Mouse (Mus musculus): ENCODE results near the gene Ttc28. TPM values are rescaled to one million over a fixed set of nuclear protein-coding genes. Genes with fewer than 3 reads are reported as not detected.

Ttc28 gene
- polyA plus RNA-seq, 1 experiment from 2014 or later = 14.5 TPM

DNA sequence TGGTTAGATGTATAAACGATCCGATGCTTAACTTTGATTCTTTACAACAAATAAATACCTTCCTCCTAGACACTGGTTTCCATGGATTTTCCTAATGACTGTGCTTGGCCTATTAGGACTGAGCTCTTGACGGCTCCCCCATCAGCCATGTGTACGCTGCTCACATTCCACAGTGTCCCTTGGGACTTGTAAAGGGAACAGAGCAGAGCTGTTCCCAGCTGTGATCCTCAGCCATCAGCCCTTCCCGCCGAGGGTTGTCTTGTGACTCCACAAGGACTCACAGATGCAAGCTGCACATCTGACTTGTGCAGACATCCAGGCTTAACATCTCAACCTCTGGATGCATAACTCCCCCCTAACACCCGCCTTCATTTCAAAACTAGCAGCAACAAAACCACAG lies 275.0 kb downstream of the Ttc28 start:
- WGBS = 13% methylated on average over 7 of the region's 7 CpGs

DNA sequence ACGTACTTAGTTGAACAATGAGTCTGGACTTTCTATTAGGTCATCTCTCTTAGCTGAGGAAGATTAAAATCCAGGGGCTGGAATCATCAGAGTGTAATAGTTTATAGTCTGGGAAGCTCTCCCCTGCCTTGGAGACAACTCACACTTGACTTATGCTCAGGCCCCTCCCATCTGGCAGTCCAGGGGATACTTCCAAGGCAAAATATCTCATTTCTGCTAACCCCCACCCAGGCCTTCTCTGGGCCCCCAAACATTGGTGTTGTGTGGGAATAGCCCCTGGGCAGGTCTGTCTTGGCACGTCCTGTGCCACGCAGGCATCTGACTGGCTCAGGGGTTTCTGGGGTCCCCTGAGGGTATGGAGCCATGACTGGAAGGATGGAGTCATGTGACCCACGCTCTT lies 275.7 kb downstream of the Ttc28 start:
- Histone ChIP-seq H3K36me3 (ENCODE audit: control insufficient read depth, insufficient read depth, low read length) (no peaks in the 10 kb centered on the region), H3K4me2 (ENCODE audit: low read length) (no peak overlapping the region), H3K4me1 (ENCODE audit: control insufficient read depth, insufficient read depth, low read depth, low read length) (peaks cover 27% of the 10 kb centered on the region), H3K9me3 (ENCODE audit: control insufficient read depth, low read length) (no peaks in the 10 kb centered on the region), H3K27ac (ENCODE audit: low read depth, low read length) (no peak overlapping the region), H3K9ac (ENCODE audit: low read depth, low read length) (no peak overlapping the region), H3K27me3 (replicated peaks; ENCODE audit: control insufficient read depth, insufficient read depth, low read length) (no peaks in the 10 kb centered on the region), H3K4me3 (ENCODE audit: low read length) (no peak overlapping the region)
- WGBS = 77% methylated on average over 4 of the region's 4 CpGs
- no peak for ATAC-seq

More for the DNA sequence above, 275.0 kb downstream of the Ttc28 start:
- ATAC-seq = peak; percentile 54
- Histone ChIP-seq H3K27ac (ENCODE audit: low read depth, low read length) (no peak overlapping the region), H3K36me3 (ENCODE audit: control insufficient read depth, insufficient read depth, low read length) (no peaks in the 10 kb centered on the region), H3K4me2 (ENCODE audit: low read length) (no peak overlapping the region), H3K27me3 (replicated peaks; ENCODE audit: control insufficient read depth, insufficient read depth, low read length) (no peaks in the 10 kb centered on the region), H3K4me3 (ENCODE audit: low read length) (no peak overlapping the region), H3K9ac (ENCODE audit: low read depth, low read length) (no peak overlapping the region), H3K9me3 (ENCODE audit: control insufficient read depth, low read length) (no peaks in the 10 kb centered on the region), H3K4me1 (ENCODE audit: control insufficient read depth, insufficient read depth, low read depth, low read length) (peaks cover 21% of the 10 kb centered on the region)

DNA sequence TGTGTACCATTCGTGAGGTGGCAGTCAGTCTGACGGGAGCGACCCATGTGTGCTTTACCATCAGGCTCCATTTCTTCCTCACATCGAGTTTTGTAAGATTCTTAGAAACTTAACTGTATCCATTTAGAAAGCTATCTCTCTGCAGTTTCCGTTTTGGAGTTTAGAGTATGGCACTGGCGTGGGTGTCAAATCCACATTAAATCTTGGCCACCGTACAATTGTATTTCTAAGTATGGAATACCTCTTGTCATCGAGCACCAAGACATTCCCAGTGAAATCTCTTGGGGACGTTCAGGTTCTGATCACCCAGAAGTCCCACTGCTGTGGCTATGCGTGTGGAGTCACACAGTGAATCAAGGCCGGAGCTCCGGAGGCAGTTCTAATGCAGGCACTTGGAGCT lies 276.3 kb downstream of the Ttc28 start:
- ATAC-seq = no peak
- Histone ChIP-seq H3K9me3 (ENCODE audit: control insufficient read depth, low read length) (no peaks in the 10 kb centered on the region), H3K4me1 (ENCODE audit: control insufficient read depth, insufficient read depth, low read depth, low read length) (peaks cover 31% of the 10 kb centered on the region), H3K27me3 (replicated peaks; ENCODE audit: control insufficient read depth, insufficient read depth, low read length) (no peaks in the 10 kb centered on the region), H3K27ac (ENCODE audit: low read depth, low read length) (no peak overlapping the region), H3K9ac (ENCODE audit: low read depth, low read length) (no peak overlapping the region), H3K4me2 (ENCODE audit: low read length) (no peak overlapping the region), H3K4me3 (ENCODE audit: low read length) (no peak overlapping the region), H3K36me3 (ENCODE audit: control insufficient read depth, insufficient read depth, low read length) (no peaks in the 10 kb centered on the region)
- 91% methylated on average over 12 of the region's 12 CpGs for WGBS

GRCm38 (mm10) chr5:111158266-111158665 lies 278.7 kb downstream of the Ttc28 start:
- H3K4me2 ChIP-seq (ENCODE audit: low read length) = no peak overlapping the region
- no peaks in the 10 kb centered on the region for H3K36me3 ChIP-seq (ENCODE audit: control insufficient read depth, insufficient read depth, low read length)
- H3K4me1 ChIP-seq (ENCODE audit: control insufficient read depth, insufficient read depth, low read depth, low read length) = peaks cover 46% of the 10 kb centered on the region
- H3K27me3 ChIP-seq (replicated peaks; ENCODE audit: control insufficient read depth, insufficient read depth, low read length) = no peaks in the 10 kb centered on the region
- WGBS = 77% methylated on average over 9 of the region's 9 CpGs
- no peaks in the 10 kb centered on the region for H3K9me3 ChIP-seq (ENCODE audit: control insufficient read depth, low read length)
- no peak overlapping the region for H3K9ac ChIP-seq (ENCODE audit: low read depth, low read length)
- ATAC-seq = no peak
- H3K27ac ChIP-seq (ENCODE audit: low read depth, low read length) = no peak overlapping the region
- H3K4me3 ChIP-seq (ENCODE audit: low read length) = no peak overlapping the region

DNA sequence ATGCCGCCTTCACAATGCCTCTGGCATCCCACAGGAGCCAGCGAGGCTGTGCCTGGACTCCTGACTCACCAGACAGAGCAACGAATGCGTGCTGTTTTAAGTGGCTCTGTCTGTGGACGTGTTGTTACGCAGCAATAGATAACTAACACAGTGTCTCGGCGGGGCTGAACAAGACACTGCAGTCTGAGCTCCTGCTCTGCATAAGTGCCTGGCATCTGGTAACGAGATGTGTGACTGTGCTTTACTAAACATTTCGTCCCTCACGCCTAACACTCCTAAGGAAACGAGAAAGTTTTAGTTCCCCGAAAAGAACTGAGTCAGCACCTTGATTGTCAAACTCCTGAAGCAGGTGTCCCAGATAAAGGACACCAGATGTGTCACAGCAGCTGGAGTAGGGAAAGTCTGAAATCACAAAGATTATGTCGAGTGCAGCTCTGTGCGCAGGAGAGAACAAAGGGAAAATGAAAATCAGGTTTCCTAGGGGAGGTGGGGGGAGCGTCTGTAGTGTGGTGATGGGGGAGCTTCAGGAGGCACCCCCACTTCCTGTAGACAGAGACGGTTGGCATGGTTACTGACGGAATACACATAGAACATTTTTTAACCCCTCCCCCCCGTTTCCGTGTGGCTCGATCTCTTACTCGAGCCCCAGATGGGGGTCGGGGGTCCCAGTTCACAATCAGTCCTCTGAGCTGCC lies 280.2 kb downstream of the Ttc28 start:
- H3K4me1 ChIP-seq (ENCODE audit: control insufficient read depth, insufficient read depth, low read depth, low read length) = peaks cover 49% of the 10 kb centered on the region
- no peak overlapping the region for H3K27ac ChIP-seq (ENCODE audit: low read depth, low read length)
- no peak overlapping the region for H3K4me3 ChIP-seq (ENCODE audit: low read length)
- no peaks in the 10 kb centered on the region for H3K27me3 ChIP-seq (replicated peaks; ENCODE audit: control insufficient read depth, insufficient read depth, low read length)
- no peaks in the 10 kb centered on the region for H3K36me3 ChIP-seq (ENCODE audit: control insufficient read depth, insufficient read depth, low read length)
- 28% methylated on average over 23 of the region's 23 CpGs for WGBS
- 0 out of 2 replicates have a peak overlapping the region, but pooled peaks have one; percentile 11 for H3K4me2 ChIP-seq (ENCODE audit: low read length)
- no peak overlapping the region for H3K9ac ChIP-seq (ENCODE audit: low read depth, low read length)
- H3K9me3 ChIP-seq (ENCODE audit: control insufficient read depth, low read length) = no peaks in the 10 kb centered on the region
- no peak for ATAC-seq

DNA sequence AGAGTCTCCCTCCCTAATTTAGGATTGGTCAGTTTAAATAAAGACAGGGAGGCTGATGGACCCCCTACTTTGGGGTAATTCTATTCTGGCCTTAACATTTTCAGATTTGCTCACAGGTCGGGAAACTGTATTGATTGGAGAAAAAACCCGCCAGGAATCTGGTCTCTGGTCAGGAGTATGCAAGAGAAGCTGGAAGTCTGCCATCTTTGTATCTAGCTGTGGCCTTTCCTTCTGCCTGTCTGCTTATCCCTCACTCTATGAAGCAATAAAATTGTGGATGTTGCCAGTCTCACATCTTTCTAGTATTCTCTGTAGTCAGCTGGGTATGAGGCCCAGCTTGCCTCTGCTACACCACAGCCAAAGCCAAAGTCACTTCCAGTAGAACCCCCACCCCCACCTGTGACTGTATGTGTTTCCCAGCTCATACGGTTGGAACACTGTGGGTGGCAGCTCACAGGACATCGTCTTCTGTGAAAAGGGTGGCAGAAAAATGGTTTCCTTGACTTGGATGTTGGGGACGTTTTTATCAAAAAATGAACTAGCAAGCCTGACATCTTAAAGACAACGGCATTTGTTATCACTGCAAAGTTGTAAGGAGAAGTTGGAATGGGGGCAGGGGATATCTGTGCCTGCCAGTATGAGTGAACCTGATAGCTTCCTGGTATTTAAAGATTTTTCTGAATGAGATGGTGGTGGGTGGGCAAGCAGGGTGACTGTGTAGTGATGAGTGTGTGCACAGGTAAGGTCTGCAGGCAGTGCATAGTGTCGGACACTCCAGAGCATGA lies 281.7 kb downstream of the Ttc28 start:
- Histone ChIP-seq H3K9me3 (ENCODE audit: control insufficient read depth, low read length) (no peaks in the 10 kb centered on the region), H3K9ac (ENCODE audit: low read depth, low read length) (no peak overlapping the region), H3K36me3 (ENCODE audit: control insufficient read depth, insufficient read depth, low read length) (no peaks in the 10 kb centered on the region), H3K27me3 (replicated peaks; ENCODE audit: control insufficient read depth, insufficient read depth, low read length) (no peaks in the 10 kb centered on the region), H3K4me2 (ENCODE audit: low read length) (no peak overlapping the region), H3K4me1 (ENCODE audit: control insufficient read depth, insufficient read depth, low read depth, low read length) (peaks cover 46% of the 10 kb centered on the region), H3K4me3 (ENCODE audit: low read length) (no peak overlapping the region), H3K27ac (ENCODE audit: low read depth, low read length) (no peak overlapping the region)
- ATAC-seq = no peak
- 76% methylated on average over 7 of the region's 7 CpGs for WGBS

DNA sequence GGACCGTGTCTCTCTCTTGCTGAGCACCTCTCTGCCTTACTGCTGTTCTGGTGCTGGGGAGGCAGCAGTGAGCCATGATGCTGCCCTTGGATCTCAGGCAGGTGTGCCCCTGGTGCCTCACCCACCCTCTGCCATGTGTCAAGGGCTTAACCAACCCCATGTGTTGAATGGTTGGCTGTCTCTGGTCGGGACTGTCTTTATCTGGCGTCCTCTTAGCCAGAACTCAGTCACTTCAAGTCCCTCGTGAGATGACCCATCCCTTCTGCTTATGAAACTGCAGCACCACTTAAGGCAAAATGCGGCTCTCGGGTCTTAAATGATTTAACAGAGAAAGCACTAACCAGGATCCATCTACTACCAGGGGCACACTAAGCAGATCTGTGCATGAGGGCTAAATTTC lies 283.3 kb downstream of the Ttc28 start:
- Histone ChIP-seq H3K4me2 (ENCODE audit: low read length) (no peak overlapping the region), H3K4me3 (ENCODE audit: low read length) (no peak overlapping the region), H3K27me3 (replicated peaks; ENCODE audit: control insufficient read depth, insufficient read depth, low read length) (no peaks in the 10 kb centered on the region), H3K27ac (ENCODE audit: low read depth, low read length) (peak overlapping the region; percentile 46), H3K36me3 (ENCODE audit: control insufficient read depth, insufficient read depth, low read length) (no peaks in the 10 kb centered on the region), H3K4me1 (ENCODE audit: control insufficient read depth, insufficient read depth, low read depth, low read length) (peaks cover 46% of the 10 kb centered on the region), H3K9ac (ENCODE audit: low read depth, low read length) (peak overlapping the region; percentile 19; the same call in 1 of the 2 replicates), H3K9me3 (ENCODE audit: control insufficient read depth, low read length) (no peaks in the 10 kb centered on the region)
- WGBS = 58% methylated on average over 6 of the region's 6 CpGs
- ATAC-seq = peak; percentile 9; the same call in 1 of the 2 replicates

DNA sequence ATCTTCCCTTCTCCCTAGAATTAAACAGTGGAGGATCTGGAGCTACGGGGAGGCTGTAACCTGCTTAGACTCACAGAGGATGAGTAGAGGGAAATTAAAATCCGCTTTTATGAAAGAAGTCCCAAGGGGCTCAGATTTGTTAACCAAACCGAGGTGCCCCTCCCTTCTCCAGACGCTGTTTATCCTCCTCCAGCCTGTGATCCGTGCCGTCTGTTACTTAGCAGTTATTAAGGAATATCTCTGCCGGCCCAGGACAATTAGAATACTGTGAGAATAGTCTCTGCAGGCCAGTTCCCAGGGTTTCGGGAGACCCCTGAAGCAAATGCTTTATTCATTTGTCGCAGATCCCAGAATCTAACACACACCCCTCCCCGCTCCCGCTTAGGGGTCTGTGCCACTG lies 283.8 kb downstream of the Ttc28 start:
- no peaks in the 10 kb centered on the region for H3K36me3 ChIP-seq (ENCODE audit: control insufficient read depth, insufficient read depth, low read length)
- peaks cover 46% of the 10 kb centered on the region for H3K4me1 ChIP-seq (ENCODE audit: control insufficient read depth, insufficient read depth, low read depth, low read length)
- no peaks in the 10 kb centered on the region for H3K9me3 ChIP-seq (ENCODE audit: control insufficient read depth, low read length)
- 22% methylated on average over 11 of the region's 11 CpGs for WGBS
- no peaks in the 10 kb centered on the region for H3K27me3 ChIP-seq (replicated peaks; ENCODE audit: control insufficient read depth, insufficient read depth, low read length)
- peak overlapping the region; percentile 20 for H3K4me2 ChIP-seq (ENCODE audit: low read length)
- H3K27ac ChIP-seq (ENCODE audit: low read depth, low read length) = peak overlapping the region; percentile 57
- H3K4me3 ChIP-seq (ENCODE audit: low read length) = no peak overlapping the region
- peak; percentile 34; the same call in 1 of the 2 replicates for ATAC-seq
- H3K9ac ChIP-seq (ENCODE audit: low read depth, low read length) = peak overlapping the region; percentile 26; the same call in 1 of the 2 replicates

DNA sequence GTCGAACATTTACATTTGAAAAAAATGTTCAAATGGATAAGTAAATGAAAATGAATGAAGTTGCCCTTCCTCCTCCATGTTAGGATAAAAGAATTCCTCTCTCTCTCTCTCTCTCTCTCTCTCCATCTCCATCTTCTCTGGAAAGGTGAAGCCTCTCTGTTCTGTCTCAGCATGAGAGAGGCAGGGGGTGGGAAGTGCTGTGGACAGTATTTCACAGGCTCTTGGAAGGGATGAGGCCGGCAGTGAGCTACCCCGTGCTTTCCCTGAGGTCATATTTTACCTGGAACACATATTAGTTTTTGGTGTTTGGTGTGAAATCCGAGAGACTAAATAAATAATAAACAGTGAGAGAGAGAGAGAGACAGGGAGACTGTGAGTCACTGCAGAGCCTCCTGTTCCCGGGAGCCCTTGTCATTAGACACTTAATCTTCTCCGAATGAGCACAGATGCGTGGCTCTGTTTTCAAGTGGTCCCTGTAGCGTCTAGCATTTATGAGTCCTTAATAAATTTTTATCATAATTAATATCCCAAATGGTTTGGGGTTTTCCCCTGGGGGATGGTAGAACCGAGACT lies 284.8 kb downstream of the Ttc28 start:
- no peak for ATAC-seq
- Histone ChIP-seq H3K4me2 (ENCODE audit: low read length) (no peak overlapping the region), H3K9ac (ENCODE audit: low read depth, low read length) (no peak overlapping the region; the same call in 1 of the 2 replicates), H3K4me1 (ENCODE audit: control insufficient read depth, insufficient read depth, low read depth, low read length) (peaks cover 43% of the 10 kb centered on the region), H3K4me3 (ENCODE audit: low read length) (no peak overlapping the region), H3K36me3 (ENCODE audit: control insufficient read depth, insufficient read depth, low read length) (no peaks in the 10 kb centered on the region), H3K27me3 (replicated peaks; ENCODE audit: control insufficient read depth, insufficient read depth, low read length) (no peaks in the 10 kb centered on the region), H3K27ac (ENCODE audit: low read depth, low read length) (no peak overlapping the region), H3K9me3 (ENCODE audit: control insufficient read depth, low read length) (no peaks in the 10 kb centered on the region)
- WGBS = 24% methylated on average over 9 of the region's 9 CpGs
